Mouse (Mus musculus) C2C12 (cell line): ENCODE results near the gene Carhsp1.

ENCODE experiments used
- CEBPB ChIP-seq: IDR thresholded peaks from one replicate; pipeline ENCODE4 v1.6.1; 2011; ENCODE audit warnings: low read depth, mild to moderate bottlenecking, control low read depth, moderate library complexity
- CTCF ChIP-seq: IDR thresholded peaks from one replicate; pipeline ENCODE4 v1.5.1; 2011; ENCODE audit not compliant: control insufficient read depth, insufficient read depth, insufficient read length
- FOSL1 ChIP-seq: IDR thresholded peaks from one replicate; pipeline ENCODE4 v1.8.0; 2011; ENCODE audit warnings: mild to moderate bottlenecking, low read length; ENCODE audit not compliant: poor library complexity, insufficient read depth, severe bottlenecking
- MAX ChIP-seq: IDR thresholded peaks from one replicate; pipeline ENCODE4 v1.6.1; 2011; ENCODE audit warnings: mild to moderate bottlenecking, control low read depth
- MYOD1 ChIP-seq: IDR thresholded peaks from one replicate; pipeline ENCODE4 v1.6.1; 2011; ENCODE audit warnings: low read depth; ENCODE audit not compliant: control insufficient read depth, insufficient read length
- MYOG ChIP-seq: IDR thresholded peaks from one replicate; pipeline ENCODE4 v1.6.1; 2011; ENCODE audit not compliant: control insufficient read depth, insufficient read length; ENCODE audit errors: extremely low read depth
- USF1 ChIP-seq: IDR thresholded peaks from one replicate; pipeline ENCODE4 v1.6.1; 2011; ENCODE audit warnings: low read depth, mild to moderate bottlenecking, control low read depth, moderate library complexity

GRCm38 (mm10) chr16:8666452-8666851 lies 5.5 kb downstream of the Carhsp1 start:
- no peak for TF ChIP-seq CTCF
- TF ChIP-seq USF1, result no peak
- no peak for TF ChIP-seq MYOD1
- TF ChIP-seq CEBPB, result no peak
- no peak for TF ChIP-seq MYOG
- TF ChIP-seq MAX, result no peak
- TF ChIP-seq FOSL1, result no peak
